Mouse (Mus musculus) testis, adult 2 months (tissue): ENCODE results near the gene Qk. TPM values are rescaled to one million over a fixed set of nuclear protein-coding genes. Genes with fewer than 3 reads are reported as not detected.

Experiments used
- H3K27ac ChIP-seq: fragments of 200-500 bp; 2 replicates; pipeline ENCODE4 v1.5.1; 2012; ENCODE audit warnings: low read depth, low read length; ENCODE audit not compliant: control insufficient read depth, insufficient read depth
- H3K27me3 ChIP-seq: fragments of 200-500 bp; 2 replicates; pipeline ENCODE4 v1.6.1; 2012; ENCODE audit warnings: mild to moderate bottlenecking, low read length, moderate library complexity; ENCODE audit not compliant: control insufficient read depth, insufficient read depth
- H3K36me3 ChIP-seq: fragments of 200-500 bp; 2 replicates; pipeline ENCODE4 v1.6.1; 2012; ENCODE audit warnings: mild to moderate bottlenecking, low read length; ENCODE audit not compliant: control insufficient read depth, insufficient read depth
- H3K4me1 ChIP-seq: fragments of 200-500 bp; 2 replicates; pipeline ENCODE4 v1.6.1; 2012; ENCODE audit warnings: low read length; ENCODE audit not compliant: control insufficient read depth, insufficient read depth
- H3K4me3 ChIP-seq: fragments of 200-500 bp; 2 replicates; pipeline ENCODE4 v1.5.1; 2012; ENCODE audit warnings: low read depth, mild to moderate bottlenecking, low read length, moderate library complexity, mixed read lengths; ENCODE audit not compliant: control insufficient read depth
- CTCF ChIP-seq: fragments of 200-500 bp; IDR thresholded peaks from 2 replicates; pipeline ENCODE4 v1.5.1; 2012; ENCODE audit warnings: low read depth, mild to moderate bottlenecking, inconsistent platforms, low read length, moderate library complexity; ENCODE audit not compliant: control insufficient read depth, insufficient read depth, insufficient replicate concordance
- POLR2A ChIP-seq: fragments of 200-500 bp; IDR thresholded peaks from 2 replicates; pipeline ENCODE4 v1.6.1; 2012; ENCODE audit warnings: low read depth, mild to moderate bottlenecking, inconsistent platforms, low read length, moderate library complexity; ENCODE audit not compliant: control insufficient read depth
- polyA plus RNA-seq: library from polyadenylated mRNA; depleted of rRNA; stranded (reverse); fragments of >200 nt; gene quantifications from 2 replicates; pipeline ENCODE4 v1.2.3, GENCODE M21; 2012

Qk gene
- polyA plus RNA-seq, 1 experiment = 197 TPM

DNA sequence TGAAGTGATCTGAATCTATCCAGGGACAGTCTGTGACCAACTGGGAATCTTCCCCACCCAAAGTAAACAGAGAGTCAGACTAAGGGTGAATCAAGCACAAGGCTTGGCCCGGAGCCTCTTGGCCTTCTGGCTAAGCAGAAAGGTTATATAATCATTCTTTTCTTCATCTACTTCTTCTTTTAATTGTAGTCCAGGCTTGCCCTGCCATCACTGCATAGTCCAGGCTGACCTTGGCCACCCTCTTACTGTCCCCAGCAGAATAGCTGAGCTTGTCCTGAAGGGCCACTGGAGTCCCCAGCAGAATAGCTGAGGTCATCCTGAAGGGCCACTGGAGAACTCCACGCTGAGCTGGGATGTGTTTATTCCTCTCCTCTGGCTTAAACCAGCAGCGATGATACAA, 158.4 kb downstream of the Qk start:
- H3K27ac ChIP-seq = no peak overlapping the region
- H3K4me1 ChIP-seq = no peaks in the 10 kb centered on the region
- no peak for TF ChIP-seq CTCF
- TF ChIP-seq POLR2A = no peak

DNA sequence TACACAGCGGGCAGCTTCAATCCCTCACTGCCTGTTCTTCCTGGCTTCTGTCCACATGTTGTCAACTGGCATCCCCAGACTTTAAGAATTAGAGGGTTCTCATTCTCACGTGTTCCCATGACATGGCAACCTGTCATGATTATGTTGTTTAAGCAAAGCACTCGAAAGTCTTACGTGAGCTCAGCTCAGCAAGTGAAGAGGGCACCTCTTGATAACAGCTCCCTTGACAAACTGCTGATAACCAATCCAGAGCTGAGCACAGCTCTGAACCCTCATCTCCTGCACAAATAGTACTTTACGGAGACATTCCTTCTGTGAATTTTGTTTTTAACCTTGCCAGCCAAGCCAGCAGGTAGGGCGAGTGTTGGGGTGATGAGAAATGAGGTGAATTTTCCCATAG, 159.2 kb downstream of the Qk start:
- Histone ChIP-seq H3K4me1 (no peaks in the 10 kb centered on the region), H3K4me3 (no peak overlapping the region), H3K36me3 (no peaks in the 10 kb centered on the region), H3K27ac (no peak overlapping the region), H3K27me3 (no peaks in the 10 kb centered on the region)
- TF ChIP-seq POLR2A = no peak
- TF ChIP-seq CTCF = no peak

More for the DNA sequence above, 158.4 kb downstream of the Qk start:
- no peak overlapping the region for H3K4me3 ChIP-seq
- no peaks in the 10 kb centered on the region for H3K27me3 ChIP-seq
- H3K36me3 ChIP-seq = no peaks in the 10 kb centered on the region

DNA sequence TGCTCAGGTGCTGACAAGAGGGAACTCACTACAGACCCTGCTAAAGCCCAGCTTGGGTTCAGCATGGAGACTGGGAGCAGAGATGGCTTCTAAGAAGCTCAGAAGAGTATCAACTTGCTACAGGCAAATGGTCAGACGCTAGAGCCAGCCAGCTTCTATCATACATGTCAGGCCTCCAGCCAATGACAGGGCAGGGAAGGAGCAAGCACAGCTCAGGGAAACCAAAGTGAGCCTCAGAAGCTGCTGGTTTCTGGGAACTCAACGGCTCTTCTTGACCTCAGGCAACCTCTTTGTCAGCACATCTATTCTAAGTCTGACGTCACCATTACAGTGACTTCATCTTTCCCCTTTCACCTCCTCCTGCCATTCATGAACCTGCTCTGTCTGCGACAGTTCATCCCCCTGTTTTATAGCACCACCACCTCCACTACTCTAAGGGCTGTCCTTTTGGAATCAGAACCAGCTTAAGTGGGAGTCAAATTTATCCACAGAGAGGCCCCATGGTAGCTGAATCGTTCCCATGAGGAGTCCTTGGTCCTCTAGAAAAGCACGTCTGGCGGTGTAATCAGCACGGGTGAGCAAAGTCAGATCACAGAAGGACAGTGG, 166.7 kb downstream of the Qk start:
- Histone ChIP-seq H3K36me3 (no peaks in the 10 kb centered on the region), H3K4me1 (no peaks in the 10 kb centered on the region; the same call in 1 of the 2 replicates), H3K27ac (no peak overlapping the region), H3K27me3 (no peaks in the 10 kb centered on the region), H3K4me3 (no peak overlapping the region)
- TF ChIP-seq CTCF (no peak), POLR2A (no peak)
